Mouse (Mus musculus) lung, adult 2 months (tissue): ENCODE results near the gene 4933407L21Rik. TPM values are rescaled to one million over a fixed set of nuclear protein-coding genes. Genes with fewer than 3 reads are reported as not detected.

Source experiments
- DNase-seq: peaks from one replicate; pipeline ENCODE4 v3.0.0; 2022
- H3K4me1 ChIP-seq: fragments of 200-500 bp; 2 replicates; pipeline ENCODE4 v1.6.1; 2011; ENCODE audit warnings: low read length; ENCODE audit not compliant: control insufficient read depth, insufficient read depth
- H3K4me3 ChIP-seq: fragments of 200-500 bp; replicated peaks from 2 replicates; pipeline ENCODE3; 2011; ENCODE audit warnings: low read depth, mild to moderate bottlenecking, control low read depth, low read length; ENCODE audit errors: extremely low read depth
- CTCF ChIP-seq: fragments of 200-500 bp; IDR thresholded peaks from 2 replicates; pipeline ENCODE4 v1.5.1; 2011; ENCODE audit warnings: mild to moderate bottlenecking, low read length, control low read depth; ENCODE audit not compliant: insufficient read depth
- POLR2A ChIP-seq: fragments of 200-500 bp; IDR thresholded peaks from 2 replicates; pipeline ENCODE4 v1.6.1; 2011; ENCODE audit warnings: low read depth, mild to moderate bottlenecking, control low read depth, low read length, borderline replicate concordance; ENCODE audit errors: extremely low read depth
- WGBS: fragments of 180-500 bp; shearing (Covaris S2); methylation state at CpG from one replicate; pipeline ENCODE4 v1.1.7; 2018; 5-methylcytosine and 5-hydroxymethylcytosine counted together
- polyA plus RNA-seq: library from polyadenylated mRNA; depleted of rRNA; stranded (reverse); fragments of >200 nt; gene quantifications from 2 replicates; pipeline ENCODE4 v1.2.3, GENCODE M21; 2012; rRNA removed

Gene 4933407L21Rik
- not detected in 2 replicates for polyA plus RNA-seq

DNA sequence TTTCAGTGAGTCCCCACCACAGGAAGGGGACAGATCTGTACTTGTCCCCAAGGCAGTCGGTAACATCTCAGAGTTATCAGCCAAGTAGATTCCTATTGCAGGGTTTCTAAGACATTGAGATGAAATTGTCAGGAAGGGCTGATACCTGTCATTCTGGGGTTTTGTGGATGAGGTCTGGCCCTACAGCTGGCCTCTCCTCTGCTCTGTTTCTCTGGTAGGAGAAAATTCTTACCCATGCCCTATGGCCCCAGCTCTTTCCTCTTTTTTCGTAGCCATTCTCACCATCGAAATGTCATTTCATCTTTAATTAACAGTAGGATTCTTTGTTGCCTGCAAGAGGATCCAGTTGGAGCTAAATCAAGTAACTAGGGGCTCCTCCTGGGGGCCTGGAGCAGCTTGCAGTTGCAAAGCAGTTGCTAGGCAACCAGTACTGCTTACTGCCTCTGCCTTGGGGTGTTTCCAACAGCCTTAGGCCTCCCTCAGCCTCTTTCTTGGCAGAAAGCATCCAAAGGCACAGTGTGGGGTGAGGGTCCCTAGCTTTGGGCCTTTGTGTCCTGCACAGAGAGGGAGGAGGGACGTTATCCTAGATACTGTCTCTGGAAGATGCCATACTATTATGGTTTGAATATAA is at the start of gene 4933407L21Rik:
TSS of gene 4933407L21Rik (plus strand) at position 427 of the 631 bp plus-strand sequence.
- WGBS, result 56% methylated on average over 4 of the region's 4 CpGs
- TF ChIP-seq CTCF (no peak), POLR2A (no peak)
- DNase-seq, result no peak
- no peak within 1 kb of the TSS for H3K4me3 ChIP-seq
- H3K4me1 ChIP-seq, result no peaks in the 10 kb centered on the region

DNA sequence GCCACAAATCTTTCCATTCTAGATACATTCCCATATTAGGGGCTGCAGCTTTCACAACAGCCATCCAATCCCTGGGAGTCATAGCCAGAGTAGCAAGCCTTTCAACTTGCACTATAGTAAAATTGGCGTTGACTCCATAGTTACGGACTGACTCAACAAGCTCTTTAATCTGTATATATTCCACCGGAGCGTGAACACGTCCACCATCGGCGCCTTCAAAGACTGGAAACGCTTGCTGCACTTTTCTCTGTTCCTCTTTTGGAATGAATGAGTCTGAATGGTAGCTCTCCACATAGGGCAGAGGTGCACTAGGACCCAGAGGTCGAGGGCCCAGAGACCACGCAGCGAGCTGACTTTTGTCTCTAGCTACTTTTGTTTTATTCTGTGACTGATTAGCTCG is 46.3 kb upstream of the 4933407L21Rik start:
- DNase-seq, result no peak
- no peak overlapping the region for H3K4me3 ChIP-seq
- no peaks in the 10 kb centered on the region for H3K4me1 ChIP-seq
- WGBS, result 89% methylated on average over 12 of the region's 12 CpGs
- TF ChIP-seq POLR2A (no peak), CTCF (no peak)

DNA sequence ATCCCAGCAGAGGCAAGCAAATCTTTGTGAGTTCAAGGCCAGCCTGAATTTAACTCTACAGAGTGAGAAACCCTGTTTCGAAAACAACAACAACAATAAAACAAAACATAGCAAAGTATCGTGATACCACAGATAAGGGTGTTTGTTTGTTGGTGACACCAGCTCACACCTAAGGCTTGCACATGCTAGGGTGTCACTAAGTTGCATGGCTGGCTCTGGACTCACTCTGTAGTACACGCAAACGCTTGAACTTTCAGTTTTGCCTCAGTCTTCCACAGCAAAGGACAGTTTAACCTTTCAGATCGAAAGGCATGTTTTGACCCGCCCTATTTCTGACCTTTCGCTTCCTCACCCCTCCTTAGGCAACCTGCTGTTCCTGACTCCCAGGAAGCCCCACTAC is 41.1 kb upstream of the 4933407L21Rik start:
- TF ChIP-seq CTCF (no peak), POLR2A (no peak)
- Histone ChIP-seq H3K4me1 (no peaks in the 10 kb centered on the region), H3K4me3 (no peak overlapping the region)
- DNase-seq, result no peak
- 71% methylated on average over 7 of the region's 7 CpGs for WGBS

GRCm38 (mm10) chr1:85894231-85894747 is 34.0 kb upstream of the 4933407L21Rik start, which contains the start of gene Itm2c:
Itm2c (plus strand) TSS chr1:85894281.
- peak; percentile 88 for DNase-seq
- 1% methylated on average over 35 of the region's 35 CpGs for WGBS
- peak within 1 kb of the TSS; percentile 78 for H3K4me3 ChIP-seq
- TF ChIP-seq POLR2A (peak; percentile 84; the same call in 1 of the 2 replicates), CTCF (no peak)
- peaks cover 5% of the 10 kb centered on the region for H3K4me1 ChIP-seq

- TF ChIP-seq CTCF (no peak), POLR2A (no peak)
- WGBS, result 2% methylated on average over 30 of the region's 30 CpGs
- no peak for DNase-seq
These were observed 33.4 kb upstream of the 4933407L21Rik start for GRCm38 (mm10) chr1:85894748-85895360.

DNA sequence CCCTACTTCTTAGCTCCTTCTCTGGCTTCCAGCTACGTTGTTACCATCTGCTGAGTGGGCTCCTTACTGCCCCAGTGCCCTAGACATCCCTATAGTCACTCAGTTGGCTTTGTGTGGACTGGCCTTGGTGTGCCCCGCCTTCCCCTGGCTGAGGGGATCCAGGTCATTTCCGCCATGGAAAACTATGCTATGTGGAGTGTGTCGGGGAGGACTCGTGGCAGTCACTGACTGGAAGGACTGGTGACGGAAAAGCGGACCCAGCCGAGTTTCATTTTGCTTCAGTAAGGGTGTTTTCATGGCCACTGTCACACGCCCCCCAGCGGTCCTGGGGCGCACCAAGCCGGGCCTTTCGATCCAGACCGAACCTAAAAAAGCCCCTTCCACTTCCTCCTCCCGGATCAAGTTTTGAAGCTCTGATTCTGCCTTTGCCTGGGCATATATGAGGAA is 32.9 kb upstream of the 4933407L21Rik start:
- peak; percentile 67 for DNase-seq
- TF ChIP-seq POLR2A, result no peak
- no peak; the same call in 1 of the 2 replicates for TF ChIP-seq CTCF
- Histone ChIP-seq H3K4me3 (peak overlapping the region; percentile 78), H3K4me1 (peaks cover 5% of the 10 kb centered on the region)
- 2% methylated on average over 15 of the region's 15 CpGs for WGBS

More at GRCm38 (mm10) chr1:85894748-85895360, 33.4 kb upstream of the 4933407L21Rik start:
- Histone ChIP-seq H3K4me3 (peak overlapping the region; percentile 78), H3K4me1 (peaks cover 5% of the 10 kb centered on the region)

DNA sequence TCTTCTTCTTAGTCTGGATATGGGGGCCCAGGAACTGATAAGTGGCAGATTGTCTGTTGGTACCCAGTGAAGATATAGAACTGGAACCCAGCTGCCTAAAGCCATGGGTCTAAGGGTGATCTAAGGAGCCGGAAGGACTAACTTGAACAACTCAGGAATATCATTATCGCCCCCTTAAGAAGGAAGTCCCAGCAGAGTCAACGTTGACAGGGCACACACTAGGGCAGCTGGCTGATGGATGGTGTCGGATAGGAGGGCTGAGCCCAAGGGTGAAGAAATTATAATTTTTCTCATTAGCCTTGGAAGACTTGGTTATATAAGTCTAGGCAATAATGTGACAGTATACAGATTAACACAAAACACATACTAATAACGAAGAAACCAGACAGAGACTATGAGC is 32.2 kb upstream of the 4933407L21Rik start:
- peaks cover 5% of the 10 kb centered on the region for H3K4me1 ChIP-seq
- 67% methylated on average over 5 of the region's 5 CpGs for WGBS
- no peak for TF ChIP-seq POLR2A
- no peak for TF ChIP-seq CTCF
- H3K4me3 ChIP-seq, result no peak overlapping the region
- no peak for DNase-seq

GRCm38 (mm10) chr1:85896781-85897700 is 31.2 kb upstream of the 4933407L21Rik start:
- DNase-seq, result no peak
- no peak for TF ChIP-seq POLR2A
- TF ChIP-seq CTCF, result no peak
- Histone ChIP-seq H3K4me1 (peaks cover 5% of the 10 kb centered on the region), H3K4me3 (no peak overlapping the region)
- 23% methylated on average over 12 of the region's 12 CpGs for WGBS

DNA sequence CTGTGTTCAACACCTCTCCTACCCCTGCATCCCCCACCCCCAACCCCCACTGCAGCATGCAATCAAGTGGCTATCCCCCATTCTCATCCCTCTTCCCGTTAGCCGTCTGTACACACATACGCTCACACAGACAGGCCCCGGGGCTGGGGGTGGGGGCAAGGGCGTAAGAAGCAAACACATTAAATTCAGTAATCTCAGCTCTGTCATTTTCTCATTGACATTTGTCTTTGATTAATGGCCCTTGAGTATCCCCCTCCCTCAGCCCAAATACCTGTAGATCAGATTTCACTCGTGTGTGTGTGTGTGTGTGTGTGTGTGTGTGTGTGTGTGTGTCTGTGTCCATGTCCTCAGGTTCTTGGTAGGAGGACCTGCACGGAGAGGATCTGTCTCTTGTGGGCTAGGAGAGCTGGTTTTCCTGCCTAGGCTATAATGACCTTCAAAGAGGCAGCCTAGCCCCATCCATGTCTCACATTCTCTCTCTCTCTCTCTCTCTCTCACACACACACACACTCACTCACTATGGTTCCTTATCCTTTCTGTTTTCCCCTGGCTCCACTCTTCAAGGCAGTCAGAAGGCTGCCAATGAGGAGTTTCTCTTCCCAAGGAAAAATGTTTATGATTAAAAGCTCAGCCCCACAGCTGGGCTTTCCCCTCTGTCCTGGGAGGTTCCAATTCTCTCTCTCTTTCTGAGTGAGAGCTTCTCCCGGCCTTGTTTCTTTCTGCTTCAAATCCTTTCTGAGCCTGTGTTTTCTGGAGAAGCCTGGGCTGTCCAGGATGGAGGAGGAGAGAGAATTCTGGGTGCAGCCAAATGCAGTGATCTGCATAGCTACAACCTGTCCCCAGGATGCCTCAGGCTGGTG is 30.2 kb upstream of the 4933407L21Rik start:
- 42% methylated on average over 8 of the region's 8 CpGs for WGBS
- Histone ChIP-seq H3K4me3 (no peak overlapping the region), H3K4me1 (peaks cover 9% of the 10 kb centered on the region)
- no peak for DNase-seq
- no peak for TF ChIP-seq CTCF
- TF ChIP-seq POLR2A, result no peak
